Mouse (Mus musculus) cerebellum, postnatal 10 days (tissue): Measurements from ENCODE around the gene Dupd1.

ENCODE experiments used
- DNase-seq, 2 experiments: peaks; one replicate each; pipeline ENCODE4 v3.0.0; 2021; ENCODE audit warnings: mixed read lengths in 2 of 2

The Dupd1 gene

DNA sequence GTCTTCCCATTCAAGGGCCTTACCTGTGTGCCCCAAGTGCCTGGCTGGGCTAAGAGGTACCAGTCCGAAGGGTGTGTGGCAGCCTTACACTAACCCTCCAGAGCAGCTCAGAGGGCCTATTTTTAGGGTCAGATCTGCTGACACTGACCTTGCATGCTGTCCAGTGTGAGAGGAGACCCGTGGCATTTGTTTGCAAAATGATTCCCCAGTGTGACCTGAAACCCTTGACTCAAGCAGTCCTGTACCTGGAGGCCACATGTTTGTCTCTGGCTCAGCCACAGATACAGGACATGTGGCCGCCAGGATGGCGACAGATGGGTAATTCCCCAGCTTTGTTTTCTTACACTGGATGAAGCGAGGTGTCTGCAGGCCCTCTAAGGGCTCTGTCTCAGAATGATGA, at the start of gene Dupd1:
TSS of gene Dupd1 (minus strand) at position 91 of the 400 bp plus-strand sequence.
- DNase-seq: no peak

DNA sequence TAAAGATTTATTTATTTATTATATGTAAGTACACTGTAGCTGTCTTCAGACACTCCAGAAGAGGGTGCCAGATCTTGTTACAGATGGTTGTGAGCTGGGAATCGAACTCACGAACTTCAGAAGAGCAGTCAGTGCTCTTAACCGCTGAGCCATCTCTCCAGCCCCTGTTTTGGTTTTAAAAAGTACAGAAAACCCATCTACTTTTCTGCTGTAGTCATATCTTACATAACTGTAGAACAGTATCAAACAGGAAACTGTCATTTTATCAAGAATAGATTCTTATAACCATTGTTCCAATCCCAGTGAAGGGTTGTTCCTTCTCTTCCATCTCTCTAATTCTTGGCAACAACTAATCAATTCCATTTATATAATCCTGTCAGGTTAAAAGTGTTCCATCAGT, 49.4 kb upstream of the Dupd1 start:
- no peak for DNase-seq

DNA sequence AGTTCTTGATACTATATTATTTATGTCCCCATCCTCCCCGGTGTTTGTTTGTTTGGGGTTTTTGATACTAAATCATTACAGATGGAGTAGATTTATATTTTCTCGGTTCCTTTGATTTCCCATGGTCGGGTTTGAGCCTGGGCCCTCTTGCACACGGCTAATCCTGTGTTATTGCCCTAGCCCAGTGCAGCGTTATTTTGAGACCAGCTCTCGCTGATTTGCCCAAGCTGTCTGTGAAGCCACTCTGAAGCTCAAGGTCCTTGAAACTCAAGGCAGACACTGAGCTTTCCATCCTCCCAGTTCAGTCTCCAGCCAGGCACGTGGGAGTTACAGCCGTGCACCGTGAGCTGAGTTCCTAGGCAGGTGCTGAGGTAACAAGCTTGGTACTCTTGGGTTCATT, 47.2 kb upstream of the Dupd1 start:
- no peak for DNase-seq

DNA sequence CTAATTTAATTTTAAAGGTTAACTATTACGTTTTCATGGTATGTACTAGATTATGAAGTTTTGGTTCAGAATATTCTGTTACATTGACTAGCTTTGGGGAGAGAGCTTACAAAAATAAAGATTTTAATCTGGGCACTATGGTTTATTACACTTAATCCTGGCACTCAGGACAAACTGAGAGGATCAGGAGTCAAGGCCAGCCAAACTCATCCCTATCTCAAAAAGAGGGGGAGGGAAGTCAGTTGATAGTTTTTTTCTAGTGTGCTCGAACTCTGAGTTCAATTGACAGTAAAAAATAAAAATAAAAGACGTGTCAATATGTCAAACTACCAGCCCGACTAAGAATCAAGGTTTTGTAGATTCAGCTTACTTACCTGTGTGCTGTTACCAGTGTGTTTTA, 39.0 kb upstream of the Dupd1 start:
- no peak for DNase-seq

DNA sequence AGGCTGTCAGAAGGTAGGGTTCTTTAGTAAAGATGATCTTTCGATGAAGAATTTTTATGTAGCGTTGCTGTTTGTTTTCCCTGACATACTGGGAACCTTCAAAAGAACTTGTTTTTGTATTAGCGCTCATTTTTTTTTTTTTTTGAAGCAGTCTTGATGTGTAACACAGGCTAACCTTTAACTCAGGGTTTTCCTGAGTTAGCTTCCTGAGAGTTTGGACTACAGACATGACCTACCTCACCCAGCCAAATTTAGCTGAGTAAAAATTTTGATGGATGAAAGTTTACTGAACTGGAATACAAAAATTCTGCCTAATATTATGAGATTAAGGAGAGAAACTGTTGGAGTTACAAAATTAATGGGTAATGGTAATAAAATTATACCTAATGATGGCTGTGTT, 38.0 kb upstream of the Dupd1 start:
- DNase-seq: no peak

DNA sequence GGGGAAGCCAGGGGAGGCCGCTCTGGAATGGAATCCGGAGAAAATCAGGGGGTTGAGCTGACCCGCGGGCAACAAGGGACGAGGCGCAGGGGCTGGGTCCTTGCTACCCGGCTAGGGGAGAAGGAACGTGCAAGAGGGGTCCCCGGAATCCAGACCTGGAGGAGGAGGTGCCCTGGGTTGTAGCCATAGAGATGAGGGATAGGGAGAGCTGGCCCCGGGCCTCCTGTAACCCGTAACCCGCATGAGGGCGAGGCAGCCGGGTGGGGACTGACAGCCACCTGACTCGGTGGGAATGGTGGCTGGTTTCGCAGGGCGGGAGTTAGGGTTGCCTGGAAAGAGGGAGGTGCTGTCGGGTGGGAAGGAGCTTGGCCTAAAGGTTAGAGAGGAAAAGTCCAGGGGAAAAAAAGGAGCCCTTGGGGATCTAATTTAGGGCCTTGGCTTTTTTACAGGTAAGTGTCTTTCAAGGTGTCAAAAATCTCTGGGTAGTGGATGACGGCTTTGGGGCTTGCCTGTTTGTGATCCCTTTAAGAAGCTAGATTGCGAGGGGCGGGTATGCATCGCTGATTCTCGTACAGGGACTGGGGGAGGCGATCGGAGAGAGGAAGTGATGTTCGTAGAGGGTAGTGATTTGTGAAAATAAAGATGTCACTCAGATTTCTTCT, 36.6 kb upstream of the Dupd1 start, which contains the start of gene Dusp13:
TSS of gene Dusp13 (minus strand) at position 301 of the 662 bp plus-strand sequence.
- DNase-seq: peak; percentile 79

DNA sequence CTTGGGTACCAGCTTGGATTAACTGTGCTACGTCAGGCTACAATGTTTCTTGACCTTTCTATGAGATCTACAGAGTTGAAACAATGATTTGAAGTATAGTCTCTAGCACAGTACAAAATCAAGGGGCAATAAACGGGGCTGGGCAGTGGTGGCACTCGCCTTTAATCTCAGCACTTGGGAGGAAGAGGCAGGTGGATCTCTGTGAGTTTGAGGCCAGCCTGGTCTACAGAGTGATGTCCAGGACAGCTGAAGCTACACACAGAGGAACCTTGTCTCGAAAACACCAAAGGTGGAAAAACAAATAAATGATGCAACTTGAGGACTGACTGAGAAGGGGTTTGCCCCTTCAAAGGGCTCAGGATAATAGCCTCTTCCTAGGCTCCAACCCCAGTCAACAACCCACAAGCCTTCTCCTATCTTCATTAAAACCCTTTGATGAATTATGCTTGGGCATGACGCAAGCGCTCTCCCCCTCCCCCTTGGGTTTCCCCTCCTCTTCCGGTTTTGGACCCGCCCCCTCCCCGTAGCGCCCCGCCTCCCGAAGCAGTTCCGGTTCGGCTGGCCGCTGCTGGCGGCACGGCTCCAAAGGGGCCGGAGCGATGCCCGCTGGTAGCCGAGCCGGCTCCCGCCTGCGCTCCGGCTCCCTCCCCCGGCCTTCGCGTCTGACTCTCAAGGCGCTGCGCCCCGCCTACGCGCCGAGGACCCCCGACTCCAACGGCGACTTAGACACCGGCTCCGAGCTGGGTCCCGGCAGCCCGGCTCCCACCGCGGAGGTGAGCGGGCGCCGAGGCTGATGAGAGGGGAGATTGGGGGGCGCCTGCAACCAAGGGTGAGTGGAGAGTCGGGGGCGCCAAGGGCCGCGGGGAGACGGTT, 35.9 kb upstream of the Dupd1 start, which contains the start of gene Samd8:
TSS of gene Samd8 (plus strand) at position 524 of the 873 bp plus-strand sequence.
- peak; percentile 96 to 97 for DNase-seq

DNA sequence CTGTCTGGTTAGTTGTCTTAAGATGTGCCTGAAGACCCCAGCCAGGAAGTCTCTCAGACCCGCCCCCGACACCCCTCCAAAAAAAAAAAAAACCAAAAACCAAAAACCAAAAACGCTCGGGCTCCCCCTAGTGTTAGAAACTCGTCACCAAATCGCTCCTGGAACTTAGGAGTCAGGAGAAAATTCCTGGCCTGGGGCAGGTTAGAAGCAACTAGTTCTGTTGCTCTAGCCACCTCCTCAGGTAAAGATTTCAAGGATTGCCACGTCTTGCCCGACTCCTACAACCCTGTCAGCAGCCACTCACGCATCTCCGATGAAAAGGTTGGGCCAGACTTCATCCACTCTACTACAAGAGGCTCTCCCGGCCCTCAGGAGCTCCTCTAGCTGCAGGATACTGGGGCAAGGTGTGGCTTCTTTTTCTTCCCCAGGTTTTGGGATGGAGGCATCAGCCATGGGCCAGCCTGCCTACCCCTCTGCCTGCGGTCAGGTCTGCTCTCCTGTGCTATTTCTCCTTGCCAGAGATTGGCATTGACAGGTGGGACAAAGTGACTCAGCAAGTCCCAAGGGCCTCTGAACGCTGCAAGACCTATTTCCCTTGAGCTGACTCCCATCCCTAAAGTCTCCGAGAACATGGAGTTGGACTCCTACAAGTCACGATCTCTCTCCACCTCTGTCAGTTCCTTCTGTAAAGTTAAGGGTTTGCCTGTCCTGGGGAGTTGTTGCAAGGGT, 33.9 kb upstream of the Dupd1 start:
- peak; percentile 81 to 87 for DNase-seq

DNA sequence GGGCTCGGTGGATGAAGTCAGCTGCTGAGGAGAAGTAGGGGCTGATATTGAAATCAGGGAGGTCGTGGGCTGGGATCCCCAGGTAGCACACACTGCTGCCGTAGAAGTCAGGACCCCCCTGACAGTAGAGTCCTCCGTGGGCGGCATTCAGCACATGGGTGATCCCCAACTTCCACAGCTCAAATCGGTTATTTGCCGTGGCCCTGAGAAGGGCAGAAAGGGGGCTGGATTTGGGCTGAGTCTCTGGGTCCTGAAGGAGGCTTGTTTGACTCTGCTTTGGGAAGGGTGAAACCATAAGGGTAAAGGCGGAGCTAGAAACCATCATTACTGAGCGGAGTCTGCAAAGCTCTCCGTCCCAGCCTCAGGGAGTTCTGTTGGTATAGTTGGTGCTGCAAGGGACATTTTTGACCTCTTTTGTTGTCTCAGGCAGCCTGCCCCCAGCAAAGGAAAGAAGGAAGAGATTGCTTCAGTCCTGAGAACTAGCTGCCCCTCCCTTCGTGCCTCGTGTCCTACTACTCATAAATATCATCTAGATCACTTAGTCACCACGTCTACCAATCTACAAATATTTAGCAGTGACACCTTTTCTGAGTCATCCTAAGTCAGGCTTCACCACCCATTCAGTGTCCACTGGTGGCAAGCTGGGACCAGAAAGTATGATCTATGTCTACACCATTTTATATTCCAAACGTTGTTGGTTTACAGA, 33.2 kb upstream of the Dupd1 start:
- no peak for DNase-seq

DNA sequence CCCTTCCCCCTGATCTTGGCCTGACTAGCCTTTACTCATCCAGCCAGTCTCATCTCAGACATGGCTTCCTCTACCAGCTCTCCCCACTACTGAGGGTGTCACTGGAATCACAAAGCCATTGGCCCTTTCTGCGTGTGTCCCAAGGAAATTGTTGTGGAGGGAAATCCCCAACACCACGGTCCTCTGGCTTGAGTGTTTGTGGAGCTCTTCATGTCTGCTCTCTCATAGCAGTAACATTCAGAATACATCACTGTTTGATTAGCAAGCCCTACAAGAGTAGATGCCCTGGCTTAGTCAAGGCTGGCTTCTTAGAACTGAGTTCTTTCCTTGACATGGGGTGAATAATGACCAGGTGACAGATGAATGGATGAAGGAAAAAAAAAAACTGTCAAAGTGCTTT, 32.5 kb upstream of the Dupd1 start:
- no peak for DNase-seq

DNA sequence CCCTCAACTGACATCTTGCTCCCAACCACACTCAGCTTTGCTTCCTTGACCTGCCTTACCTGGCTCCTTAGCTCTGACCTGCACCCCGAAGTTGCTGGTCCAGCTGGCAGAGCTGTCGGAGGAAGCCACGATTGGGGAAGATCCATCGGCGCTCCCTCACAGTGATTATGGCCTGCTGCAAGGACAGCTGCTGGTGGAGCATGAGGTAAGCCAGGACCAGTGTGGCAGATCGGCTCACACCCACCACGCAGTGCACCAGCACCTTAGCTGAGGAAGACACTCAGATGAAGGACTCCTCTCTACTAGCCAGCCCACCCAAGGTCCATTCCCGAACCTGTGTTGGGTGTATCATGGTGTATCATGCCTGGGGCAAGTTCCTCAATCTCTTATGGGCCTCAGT, 31.9 kb upstream of the Dupd1 start:
- no peak for DNase-seq

DNA sequence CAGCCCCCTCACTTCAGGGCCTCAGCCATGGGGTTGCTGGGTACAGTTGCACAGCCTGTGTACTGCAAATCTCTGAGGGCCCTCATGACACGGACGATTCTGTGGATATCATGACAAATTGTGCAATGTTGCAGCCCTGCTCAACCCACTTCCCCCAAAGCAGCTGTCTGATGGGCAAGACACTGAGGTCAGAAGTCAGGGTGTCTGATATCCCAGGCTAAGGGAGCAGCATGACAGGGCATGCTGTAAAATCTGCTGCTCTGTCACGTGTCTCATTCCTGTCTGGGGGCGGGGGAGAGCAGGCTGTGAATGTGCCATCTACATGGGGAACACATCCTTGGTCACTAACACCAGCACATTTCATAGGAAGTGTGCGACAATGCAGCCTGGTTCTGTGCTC, 30.8 kb upstream of the Dupd1 start:
- DNase-seq: no peak

DNA sequence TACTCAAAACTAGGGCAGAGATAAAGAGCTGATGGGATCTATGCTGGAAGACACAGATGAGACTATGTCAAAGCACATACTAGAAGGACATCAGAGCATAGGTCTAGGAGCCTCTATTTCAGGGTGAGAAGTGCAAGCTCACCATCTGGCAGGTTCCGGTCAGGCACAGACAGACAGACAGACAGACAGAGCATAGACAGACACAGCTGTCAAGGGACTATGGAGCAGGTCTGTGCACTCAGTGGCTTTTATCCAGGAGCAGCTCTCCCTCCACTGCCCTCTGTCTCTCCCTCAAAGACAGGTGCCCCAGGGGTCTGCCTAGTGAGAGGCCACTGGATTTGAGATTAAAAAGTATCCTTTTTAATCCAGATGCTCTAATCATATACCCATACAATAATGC, 29.8 kb upstream of the Dupd1 start:
- DNase-seq: no peak

DNA sequence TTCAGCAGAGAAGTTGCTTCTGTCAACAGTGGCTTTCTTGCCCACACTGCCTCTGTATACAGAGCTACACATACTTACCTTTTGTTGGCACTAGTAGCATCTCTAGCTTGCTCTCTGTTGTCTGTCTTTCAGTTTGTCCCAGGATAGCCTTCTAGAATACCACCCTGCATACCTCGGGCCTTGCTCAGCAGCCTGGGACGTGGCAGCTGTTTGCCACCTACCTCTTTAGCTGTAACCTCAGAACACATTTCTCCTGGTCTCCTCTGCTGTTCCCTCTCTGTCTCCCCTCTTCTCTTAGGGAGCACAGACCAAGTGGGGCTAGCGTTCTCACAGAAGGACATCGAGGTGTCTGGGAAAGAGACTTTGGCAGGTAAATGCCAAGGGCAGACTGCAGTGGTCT, 28.1 kb upstream of the Dupd1 start:
- DNase-seq: no peak

DNA sequence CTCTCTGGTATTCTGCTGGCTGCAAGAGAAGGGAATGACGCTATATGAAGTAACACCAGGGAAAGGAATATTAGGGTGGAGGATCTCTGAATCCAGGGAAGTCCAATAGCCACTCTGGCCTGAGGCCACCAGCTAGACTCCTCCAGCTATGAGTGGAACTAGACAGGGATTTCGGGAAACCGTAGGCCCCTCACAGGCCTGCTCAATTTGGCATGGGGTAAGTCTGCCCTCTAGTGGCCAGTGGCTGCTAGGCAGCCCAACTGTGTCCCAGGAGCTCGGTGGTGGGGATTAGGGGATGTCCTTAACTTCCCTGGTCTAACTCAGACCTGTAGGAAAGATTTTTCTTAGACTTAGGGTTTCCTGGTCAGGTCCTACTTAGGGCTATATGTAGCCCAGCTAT, 27.4 kb upstream of the Dupd1 start:
- DNase-seq: peak; percentile 92 to 94

DNA sequence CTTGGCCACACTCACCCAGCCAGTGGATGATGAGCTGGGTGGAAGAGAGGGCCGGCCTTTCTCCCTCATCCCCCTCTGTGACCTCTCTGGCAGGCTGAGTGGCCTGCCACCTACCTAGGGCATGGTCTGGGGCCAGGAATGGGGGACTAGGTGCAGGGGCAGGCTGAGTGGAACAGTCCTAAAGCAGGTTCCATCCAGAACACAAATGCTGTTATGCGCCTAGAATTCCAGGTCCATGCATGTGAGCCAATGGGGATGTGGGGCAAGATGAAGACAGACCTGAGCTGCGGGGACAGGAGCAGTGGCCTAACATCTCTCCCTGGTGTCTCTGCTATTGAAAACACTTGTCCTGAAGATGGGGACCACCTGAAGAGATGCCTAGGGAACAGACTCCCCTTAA, 26.9 kb upstream of the Dupd1 start:
- DNase-seq: peak in 1 of 2 experiments; percentile 13

DNA sequence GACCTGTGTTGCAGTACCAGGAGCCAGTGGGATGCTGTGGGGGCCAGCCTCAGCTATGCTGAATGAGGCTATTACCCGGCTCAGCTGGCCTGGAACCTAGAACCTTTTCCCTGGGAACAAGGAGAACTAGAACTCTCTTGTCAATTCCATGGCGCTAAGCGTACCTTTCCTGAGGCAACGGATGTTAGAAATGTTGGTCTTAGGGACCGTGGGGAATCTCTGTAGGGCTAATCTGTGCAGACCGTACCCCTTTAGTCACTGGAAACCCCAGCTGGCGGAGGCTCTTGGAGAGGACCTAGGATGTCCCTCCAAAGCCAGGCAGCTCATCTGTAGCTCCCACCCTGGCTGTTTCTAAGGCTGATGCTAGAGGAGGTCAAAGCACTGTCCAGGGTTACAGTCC, 26.0 kb upstream of the Dupd1 start:
- DNase-seq: no peak

DNA sequence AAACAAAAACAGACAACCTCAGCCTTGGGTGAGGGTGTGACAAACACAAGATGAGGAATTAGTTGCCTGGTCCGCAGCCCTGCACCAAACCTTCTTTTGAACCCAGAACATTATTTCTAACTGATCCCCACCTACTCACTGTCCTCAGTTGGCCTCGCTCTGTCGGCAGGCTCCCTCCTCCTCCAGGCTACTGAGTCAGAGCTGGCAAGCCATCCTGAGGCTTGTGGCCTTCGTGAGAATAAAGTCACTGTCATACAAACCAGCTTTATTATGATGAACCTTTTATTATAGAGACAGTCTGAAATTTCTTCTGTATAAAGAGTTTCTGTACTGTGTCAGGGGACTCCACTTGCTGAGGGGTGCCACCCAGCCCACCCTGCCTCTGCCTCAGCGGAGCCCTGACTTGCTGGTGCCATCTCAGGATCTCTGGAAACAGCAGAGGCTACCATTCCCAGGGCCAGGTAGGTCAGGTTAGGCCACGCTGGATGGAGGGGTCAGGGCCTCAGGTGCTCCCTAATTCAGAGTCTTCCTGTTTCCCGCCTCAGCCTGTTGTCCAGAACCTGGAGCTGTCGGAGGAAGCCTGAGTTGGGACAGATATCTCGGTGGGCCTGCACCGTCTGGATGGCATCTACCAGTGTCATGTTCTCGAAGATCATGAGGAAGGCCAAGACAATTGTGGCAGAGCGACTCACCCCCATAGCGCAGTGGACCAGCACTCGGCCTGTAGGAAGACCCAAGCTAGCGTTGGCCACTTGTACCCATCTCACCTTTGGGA, 18.9 kb upstream of the Dupd1 start:
- DNase-seq: no peak

DNA sequence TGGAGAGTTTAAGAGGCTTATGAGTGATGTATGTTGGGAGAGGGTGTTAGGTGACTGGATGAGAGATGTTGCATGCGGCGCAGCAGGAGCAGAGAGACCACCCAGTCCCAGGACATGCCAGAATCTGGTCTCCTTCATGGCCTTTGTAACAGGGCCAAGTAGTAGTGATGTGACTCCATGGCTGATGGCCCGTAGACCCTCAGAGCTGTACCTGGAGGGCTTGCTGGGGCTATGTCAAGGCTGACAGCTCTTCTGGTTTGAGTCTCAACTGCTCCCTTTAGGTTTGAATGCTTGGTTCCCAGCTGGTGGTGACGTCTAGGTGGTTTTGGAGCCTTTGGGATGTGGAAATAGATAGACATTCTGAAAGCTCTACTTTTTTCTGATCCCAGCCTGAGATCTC, 15.6 kb upstream of the Dupd1 start:
- no peak for DNase-seq

DNA sequence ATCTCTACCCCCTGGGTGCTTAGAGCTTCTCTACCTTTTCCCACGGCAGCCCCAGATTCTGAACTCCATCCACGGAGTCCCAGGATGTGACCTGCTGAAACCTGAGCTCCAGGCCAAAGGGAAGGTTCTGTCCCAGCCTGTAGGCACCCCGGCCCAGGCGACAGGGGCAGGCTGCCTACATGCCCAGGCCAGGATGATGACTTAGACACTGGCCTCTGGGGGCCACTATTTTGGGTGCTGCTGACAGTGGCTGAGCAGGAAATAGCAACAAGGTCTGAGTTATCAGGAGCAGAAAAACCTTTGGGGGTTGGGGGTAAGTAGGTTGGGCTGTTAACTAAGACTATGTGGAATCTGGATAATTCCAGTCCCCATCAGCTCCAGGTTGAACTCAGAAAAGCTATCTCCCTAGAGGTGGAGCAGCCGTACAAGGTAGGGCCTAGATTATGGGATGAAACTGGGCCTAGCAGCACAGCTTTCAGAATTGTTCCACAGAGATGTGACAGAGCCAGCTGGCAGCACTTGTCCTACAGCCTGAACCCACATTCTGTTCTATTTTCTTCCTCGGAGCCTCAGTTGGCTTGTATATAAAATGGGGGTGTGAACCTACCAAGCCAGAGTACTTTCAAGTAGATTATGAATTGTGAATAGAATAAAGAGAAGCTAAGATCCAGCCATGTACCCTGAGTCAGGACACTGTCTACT, 14.8 kb upstream of the Dupd1 start:
- DNase-seq: no peak

DNA sequence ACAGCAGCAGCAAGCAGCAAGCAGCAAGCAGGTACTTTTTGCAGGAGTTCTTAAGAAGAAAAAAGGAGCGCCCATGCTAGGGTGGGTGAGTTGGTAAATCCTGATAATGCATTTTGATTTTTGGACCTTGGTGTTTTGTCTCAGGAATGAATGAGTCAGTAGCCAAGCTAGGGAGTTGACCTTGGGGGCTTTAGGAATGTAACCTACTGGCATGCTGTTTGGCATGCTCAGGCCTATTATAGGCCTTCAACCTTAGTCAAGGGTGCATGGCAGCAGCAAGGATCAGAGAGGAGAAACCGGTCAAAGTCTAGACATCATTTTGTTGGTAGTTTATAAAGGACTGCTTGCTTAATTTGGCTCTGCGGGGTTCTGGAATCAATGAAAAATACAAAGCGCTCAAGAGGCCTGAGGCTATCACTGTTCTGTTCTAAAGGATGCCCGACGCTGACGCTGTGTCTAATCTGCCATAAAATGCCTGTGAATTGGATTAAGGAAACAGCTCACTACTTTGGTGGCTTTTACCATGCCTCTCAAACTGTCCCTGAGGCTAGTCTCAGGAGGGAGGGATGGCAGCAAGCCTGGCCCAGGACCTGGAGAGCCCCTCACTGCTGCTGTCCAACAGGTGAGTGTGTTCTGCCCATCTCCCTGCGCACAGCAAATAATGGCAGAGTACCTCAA, 7.8 kb upstream of the Dupd1 start:
- no peak for DNase-seq
